Mouse (Mus musculus) CH12.LX (cell line): ENCODE results near the gene Fbxw11. TPM values are rescaled to one million over a fixed set of nuclear protein-coding genes. Genes with fewer than 3 reads are reported as not detected.

Source experiments
- DNase-seq: peaks from one replicate; pipeline ENCODE4 v3.0.0-alpha.2; 2013; ENCODE audit errors: extremely low read depth
- H3K27ac ChIP-seq: 2 replicates; pipeline ENCODE4 v1.5.1; 2012; ENCODE audit warnings: low read depth, mild to moderate bottlenecking, control low read depth, moderate library complexity; ENCODE audit not compliant: insufficient read depth
- H3K27me3 ChIP-seq: replicated peaks from 2 replicates; pipeline ENCODE3; 2012; ENCODE audit warnings: inconsistent platforms
- H3K36me3 ChIP-seq, 2 experiments: replicated peaks in 1 of 2; 2 replicates each; pipeline versions ENCODE3 to v1.6.1; 2012; ENCODE audit warnings: inconsistent platforms in 1 of 2, low read length in 1 of 2, mild to moderate bottlenecking in 1 of 2, mixed read lengths in 1 of 2, moderate library complexity in 1 of 2; ENCODE audit not compliant: control insufficient read depth in 1 of 2, insufficient read depth in 1 of 2
- H3K4me1 ChIP-seq, 2 experiments: 2 replicates each; pipeline ENCODE4 v1.6.1; 2012; ENCODE audit warnings: inconsistent platforms in 1 of 2, moderate library complexity in 1 of 2; ENCODE audit not compliant: insufficient read depth in 2 of 2, control insufficient read depth in 1 of 2
- H3K4me2 ChIP-seq: 2 replicates; pipeline ENCODE4 v1.6.1; 2012; ENCODE audit warnings: low read depth, mild to moderate bottlenecking, control low read depth; ENCODE audit not compliant: poor library complexity, insufficient read depth, severe bottlenecking
- H3K4me3 ChIP-seq, 3 experiments: fragments of 150-350 bp in 1 of 3; sonication (generic) in 1 of 3; replicated peaks in 1 of 3; 2 replicates each; pipeline versions ENCODE3 to v1.5.1; 2011 to 2012; ENCODE audit warnings: low read depth in 2 of 3, low read length in 2 of 3, mild to moderate bottlenecking in 2 of 3, moderate library complexity in 2 of 3, control low read depth in 1 of 3, improper control_type of control experiment in 1 of 3, inconsistent platforms in 1 of 3, mixed read lengths in 1 of 3; ENCODE audit not compliant: poor library complexity in 1 of 3
- H3K79me2 ChIP-seq: replicated peaks from 2 replicates; pipeline ENCODE4 v1.6.1; 2012; ENCODE audit warnings: mild to moderate bottlenecking, moderate library complexity; ENCODE audit not compliant: control insufficient read depth, poor library complexity, insufficient read depth, severe bottlenecking; ENCODE audit errors: extremely low read depth
- H3K9ac ChIP-seq: 2 replicates; pipeline ENCODE4 v1.6.1; 2012; ENCODE audit warnings: low read depth, mild to moderate bottlenecking, control low read depth, moderate library complexity; ENCODE audit not compliant: insufficient read depth
- H3K9me3 ChIP-seq: replicated peaks from 2 replicates; pipeline ENCODE3; 2012; ENCODE audit warnings: low read length, inconsistent platforms, mixed read lengths
- CHD2 ChIP-seq: IDR thresholded peaks from 2 replicates; pipeline ENCODE4 v1.6.1; 2011; ENCODE audit warnings: low read length, improper control_type of control experiment
- CTCF ChIP-seq, 2 experiments: IDR thresholded peaks in 1 of 2; conservative IDR thresholded peaks in 1 of 2; 2 replicates each; pipeline ENCODE4 v1.5.1; 2011 to 2012; ENCODE audit warnings: low read depth in 2 of 2, low read length in 2 of 2, improper control_type of control experiment in 1 of 2, inconsistent platforms in 1 of 2, mild to moderate bottlenecking in 1 of 2, moderate library complexity in 1 of 2
- ELF1 ChIP-seq: IDR thresholded peaks from 2 replicates; pipeline ENCODE4 v1.6.1; 2014; ENCODE audit warnings: low read depth, mild to moderate bottlenecking, inconsistent platforms, low read length, improper control_type of control experiment
- EP300 ChIP-seq: IDR thresholded peaks from 2 replicates; pipeline ENCODE4 v1.6.1; 2011; ENCODE audit warnings: low read length, improper control_type of control experiment
- ETS1 ChIP-seq: conservative IDR thresholded peaks from 2 replicates; pipeline ENCODE4 v1.6.1; 2012; ENCODE audit warnings: low read depth, mild to moderate bottlenecking, inconsistent platforms, low read length, improper control_type of control experiment, moderate library complexity
- GABPA ChIP-seq: IDR thresholded peaks from 2 replicates; pipeline ENCODE4 v1.6.1; 2012; ENCODE audit warnings: low read depth, low read length, improper control_type of control experiment, inconsistent platforms; ENCODE audit not compliant: insufficient replicate concordance
- HCFC1 ChIP-seq: IDR thresholded peaks from 2 replicates; pipeline ENCODE4 v1.6.1; 2012; ENCODE audit warnings: low read depth, mild to moderate bottlenecking, inconsistent platforms, low read length, improper control_type of control experiment
- IRF4 ChIP-seq: IDR thresholded peaks from 2 replicates; pipeline ENCODE4 v1.6.1; 2014; ENCODE audit warnings: low read depth, mild to moderate bottlenecking, inconsistent platforms, low read length, improper control_type of control experiment
- JUN ChIP-seq: IDR thresholded peaks from 2 replicates; pipeline ENCODE4 v1.6.1; 2011; ENCODE audit warnings: low read depth, mild to moderate bottlenecking, low read length, improper control_type of control experiment, moderate library complexity; ENCODE audit not compliant: insufficient read depth
- JUND ChIP-seq: conservative IDR thresholded peaks from 2 replicates; pipeline ENCODE4 v1.6.1; 2011; ENCODE audit warnings: low read depth, low read length, improper control_type of control experiment
- MAFK ChIP-seq: IDR thresholded peaks from 2 replicates; pipeline ENCODE4 v1.6.1; 2011; ENCODE audit warnings: low read length, improper control_type of control experiment; ENCODE audit not compliant: insufficient replicate concordance
- MAZ ChIP-seq: IDR thresholded peaks from 2 replicates; pipeline ENCODE4 v1.6.1; 2012; ENCODE audit warnings: low read depth, mild to moderate bottlenecking, inconsistent platforms, low read length, improper control_type of control experiment, moderate library complexity
- MEF2A ChIP-seq: IDR thresholded peaks from 2 replicates; pipeline ENCODE4 v1.6.1; 2014; ENCODE audit warnings: low read depth, mild to moderate bottlenecking, inconsistent platforms, low read length, improper control_type of control experiment, borderline replicate concordance
- MXI1 ChIP-seq: IDR thresholded peaks from 2 replicates; pipeline ENCODE4 v1.6.1; 2011; ENCODE audit warnings: mild to moderate bottlenecking, low read depth, low read length, improper control_type of control experiment
- POLR2A ChIP-seq: IDR thresholded peaks from 2 replicates; pipeline ENCODE4 v1.6.1; 2011; ENCODE audit warnings: low read depth, mild to moderate bottlenecking, improper control_type of control experiment, low read length
- RAD21 ChIP-seq: IDR thresholded peaks from 2 replicates; pipeline ENCODE4 v1.6.1; 2011; ENCODE audit warnings: low read depth, mild to moderate bottlenecking, low read length, improper control_type of control experiment, moderate library complexity
- RCOR1 ChIP-seq: conservative IDR thresholded peaks from 2 replicates; pipeline ENCODE4 v1.6.1; 2012; ENCODE audit warnings: low read depth, mild to moderate bottlenecking, inconsistent platforms, low read length, improper control_type of control experiment
- SIN3A ChIP-seq: IDR thresholded peaks from 2 replicates; pipeline ENCODE4 v1.6.1; 2012; ENCODE audit warnings: low read length, improper control_type of control experiment, inconsistent platforms
- SMC3 ChIP-seq: IDR thresholded peaks from 2 replicates; pipeline ENCODE4 v1.6.1; 2011; ENCODE audit warnings: low read depth, low read length, improper control_type of control experiment
- TCF12 ChIP-seq: IDR thresholded peaks from 2 replicates; pipeline ENCODE4 v1.6.1; 2014; ENCODE audit warnings: low read depth, mild to moderate bottlenecking, inconsistent platforms, low read length, improper control_type of control experiment
- UBTF ChIP-seq: IDR thresholded peaks from 2 replicates; pipeline ENCODE4 v1.6.1; 2012; ENCODE audit warnings: low read depth, mild to moderate bottlenecking, inconsistent platforms, low read length, improper control_type of control experiment, moderate library complexity
- ZC3H11A ChIP-seq: IDR thresholded peaks from 2 replicates; pipeline ENCODE4 v1.6.1; 2012; ENCODE audit warnings: low read depth, mild to moderate bottlenecking, inconsistent platforms, low read length, improper control_type of control experiment
- ZMIZ1 ChIP-seq: IDR thresholded peaks from 2 replicates; pipeline ENCODE4 v1.6.1; 2012; ENCODE audit warnings: low read depth, mild to moderate bottlenecking, inconsistent platforms, low read length, improper control_type of control experiment
- ZNF384 ChIP-seq: IDR thresholded peaks from 2 replicates; pipeline ENCODE4 v1.6.1; 2012; ENCODE audit warnings: low read depth, low read length, improper control_type of control experiment, inconsistent platforms
- dilution Hi-C: fragments of 300-500 bp; cut with MboI; formaldehyde crosslinking; loops from 2 replicates; pipeline ENCODE4 v1.14.3; 2020; ENCODE audit warnings: low sequenced_read_pairs; ENCODE audit not compliant: extremely low pct_unique_long_range_greater_than_20kb, extremely low pct_ligation_motif_present
- in situ Hi-C: fragments of 300-500 bp; cut with MboI; formaldehyde crosslinking; loops from 3 replicates; pipeline ENCODE4 v1.14.3; 2019; ENCODE audit warnings: low sequenced_read_pairs, low pct_ligation_motif_present, low pct_unique_long_range_greater_than_20kb, mixed read lengths
- polyA plus RNA-seq: library from polyadenylated mRNA; unstranded; fragments of >175 nt; gene quantifications from 2 replicates; pipeline ENCODE4 v1.2.1, GENCODE M21; 2012; ENCODE audit warnings: low read depth; ENCODE audit not compliant: insufficient read length
- total RNA-seq, 2 experiments: library from RNA; depleted of rRNA; stranded (reverse); fragments of 300-350 nt in 1 of 2; fragments of >200 nt in 1 of 2; gene quantifications; 2 replicates each; pipeline ENCODE4 v1.2.3; 2012 to 2014

Gene Fbxw11
- total and polyA plus RNA-seq, 3 experiments, result 54.5 to 85.0 (median 58.5) TPM

GRCm38 (mm10) chr11:32714230-32714629 is 71.7 kb downstream of the Fbxw11 start:
- Histone ChIP-seq H3K9ac (no peak overlapping the region), H3K79me2 (peaks cover 24% of the 10 kb centered on the region), H3K4me2 (no peak overlapping the region), H3K27ac (no peak overlapping the region), H3K4me1 (peaks cover 13 to 39% of the 10 kb centered on the region in 2 experiments), H3K27me3 (no peaks in the 10 kb centered on the region), H3K4me3 (no peak overlapping the region), H3K9me3 (no peaks in the 10 kb centered on the region), H3K36me3 (peaks cover 15 to 50% of the 10 kb centered on the region in 2 experiments)
- TF ChIP-seq CTCF (conservative IDR thresholded peaks at IDR 0.05 in 1 of 2, IDR thresholded peaks at IDR 0.05 in 1 of 2; ENCODE audit: low read depth in 2 of 2, low read length in 2 of 2) (peak; percentile 49 to 84; a peak in 2 of 4 replicates), RAD21 (peak; percentile 81), SMC3 (peak; percentile 71), ELF1 (no peak), MEF2A (no peak)
- dilution Hi-C loops (no loop called here), in situ Hi-C loops (no loop called here)
- DNase-seq, result peak; percentile 61

DNA sequence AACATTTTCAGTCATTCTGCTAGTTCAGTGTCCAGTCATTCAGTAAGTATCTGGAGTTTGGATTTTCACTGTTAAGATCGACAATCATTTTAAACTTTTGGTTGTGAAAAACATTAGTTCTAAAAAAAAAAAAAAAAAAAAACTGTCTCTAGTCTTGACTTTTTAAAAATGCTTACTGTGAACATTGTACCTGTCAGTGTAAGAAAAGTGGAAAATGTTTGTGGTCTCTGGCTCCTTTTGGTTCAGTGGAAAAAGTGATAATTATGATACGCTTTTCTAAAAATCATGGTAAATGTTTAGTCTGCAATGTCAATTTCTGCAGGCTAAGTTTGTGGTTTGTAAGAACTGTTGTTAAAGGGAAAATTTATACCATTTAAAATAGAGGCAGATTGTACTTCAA is 72.4 kb downstream of the Fbxw11 start:
- DNase-seq, result no peak
- no peaks in the 10 kb centered on the region for H3K27me3 ChIP-seq
- H3K4me2 ChIP-seq, result no peak overlapping the region
- no peak overlapping the region for H3K4me3 ChIP-seq
- H3K9me3 ChIP-seq, result no peaks in the 10 kb centered on the region
- peaks cover 15 to 55% of the 10 kb centered on the region in 2 experiments for H3K36me3 ChIP-seq
- H3K4me1 ChIP-seq, result peaks cover 13 to 37% of the 10 kb centered on the region in 2 experiments
- dilution Hi-C loops (no loop called here), in situ Hi-C loops (no loop called here)
- no peak overlapping the region for H3K9ac ChIP-seq
- no peak overlapping the region for H3K27ac ChIP-seq
- H3K79me2 ChIP-seq, result peaks cover 27% of the 10 kb centered on the region
- TF ChIP-seq GABPA (no peak), JUN (peak; percentile 29; the same call in 1 of the 2 replicates), UBTF (no peak), MAZ (no peak), JUND (0 out of 2 replicates have a peak, but pooled peaks have one; percentile 4), ZC3H11A (no peak), RAD21 (no peak), EP300 (peak; percentile 62), MAFK (peak; percentile 58; the same call in 1 of the 2 replicates), ELF1 (no peak), SMC3 (no peak), ZNF384 (peak; percentile 87)

DNA sequence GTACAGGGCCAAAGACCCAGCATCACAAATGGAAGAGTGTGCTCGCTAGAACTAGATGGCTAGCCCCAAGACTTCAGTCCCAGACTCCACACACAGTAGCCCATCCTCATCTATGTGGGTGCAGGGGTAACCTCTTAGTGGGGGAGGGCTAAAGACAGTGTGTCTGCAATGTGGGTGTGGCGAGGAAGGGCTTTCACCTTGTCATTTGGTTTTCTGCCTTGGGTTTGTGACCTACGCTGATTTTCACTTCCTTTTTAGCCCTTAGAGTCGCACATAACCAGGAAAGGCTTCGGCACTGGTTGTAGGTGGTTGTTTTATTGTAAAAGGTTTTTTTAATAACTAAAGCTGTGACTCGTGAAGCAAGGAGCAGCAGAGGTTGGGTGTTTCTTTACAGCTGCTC is 73.0 kb downstream of the Fbxw11 start:
- Histone ChIP-seq H3K27me3 (no peaks in the 10 kb centered on the region), H3K4me1 (peaks cover 13 to 37% of the 10 kb centered on the region in 2 experiments), H3K4me2 (peak overlapping the region; percentile 8), H3K9me3 (no peaks in the 10 kb centered on the region), H3K27ac (no peak overlapping the region), H3K4me3 (no peak overlapping the region), H3K9ac (no peak overlapping the region), H3K36me3 (peaks cover 18 to 58% of the 10 kb centered on the region in 2 experiments), H3K79me2 (peaks cover 23% of the 10 kb centered on the region)
- DNase-seq, result peak; percentile 85
- dilution Hi-C loops, result no loop called here
- in situ Hi-C loops, result no loop called here
- TF ChIP-seq UBTF, result no peak
- peak; percentile 32; the same call in 1 of the 2 replicates for TF ChIP-seq ZNF384
- TF ChIP-seq ELF1, result peak; percentile 76
- peak; percentile 94 for TF ChIP-seq EP300
- TF ChIP-seq RCOR1, result peak; percentile 14; the same call in 1 of the 2 replicates
- TF ChIP-seq TCF12, result peak; percentile 44; the same call in 1 of the 2 replicates
- TF ChIP-seq MXI1, result peak; percentile 54; the same call in 1 of the 2 replicates
- 0 out of 2 replicates have a peak, but pooled peaks have one; percentile 57 for TF ChIP-seq MAZ
- 0 out of 2 replicates have a peak, but pooled peaks have one; percentile 23 for TF ChIP-seq HCFC1
- no peak for TF ChIP-seq ZMIZ1
- TF ChIP-seq ETS1, result peak; percentile 61
- peak; percentile 90 for TF ChIP-seq CHD2
- peak; percentile 38; the same call in 1 of the 2 replicates for TF ChIP-seq MEF2A
- no peak for TF ChIP-seq RAD21
- peak; percentile 72 for TF ChIP-seq SIN3A
- TF ChIP-seq POLR2A, result 0 out of 2 replicates have a peak, but pooled peaks have one; percentile 22
- peak; percentile 96 for TF ChIP-seq IRF4
